Mouse (Mus musculus) urinary bladder, postnatal 25 days (tissue): ENCODE data around the gene Srgap1.

Source experiments
- DNase-seq: peaks from one replicate; pipeline ENCODE4 v3.0.0; 2022; ENCODE audit warnings: low spot score

Srgap1 gene

GRCm38 (mm10) chr10:122017063-122017462 is 30.1 kb downstream of the Srgap1 start:
- no peak for DNase-seq

DNA sequence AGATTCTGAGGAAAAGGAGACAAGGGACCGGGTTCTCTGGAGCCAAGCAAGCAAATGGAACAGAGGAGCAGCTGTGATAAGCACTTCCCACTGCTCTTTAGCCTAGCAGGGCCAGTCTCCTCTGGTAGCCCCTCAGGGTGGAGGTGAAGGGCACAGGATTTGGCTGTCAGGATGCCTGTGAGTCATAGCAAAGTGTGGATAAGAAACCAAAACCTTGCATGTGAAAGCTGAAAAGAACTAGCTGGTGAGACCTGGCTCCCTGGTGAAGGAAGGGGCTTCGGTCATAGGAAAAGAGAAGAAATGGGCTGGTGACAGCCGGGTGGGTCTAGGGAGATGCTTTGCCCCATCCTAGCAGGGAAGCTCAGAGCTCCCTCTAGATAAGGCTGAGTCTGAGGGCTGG is 30.5 kb downstream of the Srgap1 start:
- DNase-seq, result no peak

DNA sequence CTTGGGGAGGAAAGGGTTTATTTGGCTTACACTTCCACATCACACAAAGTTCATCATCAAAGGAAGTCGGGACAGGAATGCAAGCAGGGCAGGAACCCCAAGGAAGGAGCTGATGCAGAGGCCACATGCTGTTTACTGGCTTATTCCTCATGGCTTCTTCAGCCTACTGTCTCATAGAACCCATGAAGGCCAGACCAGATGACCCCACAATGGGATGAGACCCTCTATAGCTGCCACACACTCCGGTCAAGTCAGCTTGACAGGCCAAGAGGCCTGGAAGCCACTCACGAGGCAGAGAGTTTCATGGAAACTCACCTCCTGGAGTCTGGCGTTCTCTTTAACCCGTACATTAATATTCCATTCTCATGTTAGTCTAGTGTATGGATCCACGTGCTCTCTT is 34.8 kb downstream of the Srgap1 start:
- DNase-seq, result no peak

DNA sequence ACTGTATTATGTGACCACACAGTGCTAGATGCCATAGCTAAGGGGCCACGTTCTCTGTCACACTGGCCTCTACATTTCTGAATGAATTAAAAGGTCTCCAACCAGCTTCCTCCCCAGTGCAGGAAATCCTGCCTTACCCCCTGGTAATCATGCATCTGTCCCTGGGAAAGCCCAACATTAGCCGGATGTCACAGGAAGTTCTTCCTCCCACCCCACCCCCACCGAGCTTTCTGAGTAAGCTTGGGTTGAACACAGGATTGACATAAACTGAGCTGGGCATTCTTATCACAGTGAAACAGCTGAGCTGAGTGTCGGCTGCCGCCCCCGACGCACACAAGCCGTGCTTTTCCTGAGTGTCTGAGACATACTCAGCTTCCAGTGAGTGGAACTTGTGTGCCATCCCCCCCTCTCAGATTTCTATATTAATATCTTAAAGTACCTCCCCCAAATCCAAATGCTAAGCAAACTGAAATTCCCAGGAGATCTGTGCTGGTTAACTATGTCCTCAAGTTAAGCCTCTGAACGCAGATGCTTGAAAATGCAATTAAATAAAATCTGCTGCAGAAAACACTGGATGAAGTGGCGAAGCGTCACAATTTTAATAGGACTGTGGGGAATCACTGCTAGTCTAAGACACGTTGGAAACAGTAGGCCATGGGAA is 38.3 kb downstream of the Srgap1 start:
- no peak for DNase-seq

GRCm38 (mm10) chr10:122008370-122008730 is 38.8 kb downstream of the Srgap1 start:
- no peak for DNase-seq

DNA sequence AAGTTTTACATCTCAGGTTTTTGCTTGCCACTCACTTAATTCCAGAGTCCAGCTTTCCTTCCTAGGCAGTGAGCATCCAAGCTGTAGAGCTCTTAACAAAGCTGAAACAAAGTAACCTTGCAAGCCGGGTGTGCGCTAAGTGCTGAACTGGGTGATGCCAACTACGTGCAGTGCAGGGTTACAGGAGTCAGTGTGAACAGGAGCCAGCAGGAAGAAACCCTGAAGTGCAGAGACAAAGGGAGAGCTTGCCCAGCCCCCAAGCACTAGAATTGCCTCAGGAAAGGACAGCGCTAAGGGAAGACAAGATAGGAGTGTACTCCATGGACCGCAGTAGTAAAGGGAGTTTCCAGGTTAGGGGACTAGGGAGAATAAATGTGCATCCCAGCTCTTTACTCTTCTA is 40.5 kb downstream of the Srgap1 start:
- no peak for DNase-seq

DNA sequence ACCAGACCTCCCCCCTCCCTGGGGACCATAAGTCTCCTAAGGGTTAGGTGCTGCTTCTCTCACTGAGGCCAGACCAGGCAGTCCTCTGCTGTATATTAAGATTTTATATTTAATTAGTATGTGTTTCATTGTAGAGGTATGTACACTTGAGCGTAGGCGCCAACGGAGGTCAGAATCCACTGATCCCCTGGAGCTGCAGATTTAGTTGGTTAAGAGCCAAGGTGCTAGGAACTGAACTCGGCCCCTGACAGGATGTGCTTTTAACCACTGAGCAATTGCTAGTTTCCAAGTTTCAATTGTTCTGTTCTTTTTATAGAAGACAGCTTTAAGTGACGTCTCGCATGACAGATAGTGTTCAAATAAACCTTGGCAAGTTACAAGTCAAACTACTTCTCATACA is 41.0 kb downstream of the Srgap1 start:
- DNase-seq, result no peak

DNA sequence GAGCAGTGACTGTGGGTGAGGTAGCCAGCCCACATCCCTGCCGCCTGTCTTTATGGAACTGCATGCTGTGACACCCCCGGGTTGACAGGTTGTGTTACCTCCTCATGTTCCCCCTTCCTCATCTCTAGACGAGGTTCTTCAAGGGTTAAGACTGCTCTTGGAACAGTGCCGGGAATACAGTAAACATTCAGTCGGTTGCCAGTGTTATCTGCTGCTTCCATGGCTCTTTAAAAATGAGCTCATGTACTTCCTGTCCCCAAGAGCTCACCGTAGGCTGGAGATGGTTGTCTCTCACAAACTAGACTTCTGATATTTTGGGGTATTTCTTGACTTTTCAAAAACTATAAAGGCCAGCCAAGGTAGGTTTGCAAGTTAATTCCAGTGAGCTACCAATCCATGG is 41.6 kb downstream of the Srgap1 start:
- no peak for DNase-seq

- DNase-seq, result no peak
Measured at GRCm38 (mm10) chr10:122002930-122003329, 44.2 kb downstream of the Srgap1 start.

DNA sequence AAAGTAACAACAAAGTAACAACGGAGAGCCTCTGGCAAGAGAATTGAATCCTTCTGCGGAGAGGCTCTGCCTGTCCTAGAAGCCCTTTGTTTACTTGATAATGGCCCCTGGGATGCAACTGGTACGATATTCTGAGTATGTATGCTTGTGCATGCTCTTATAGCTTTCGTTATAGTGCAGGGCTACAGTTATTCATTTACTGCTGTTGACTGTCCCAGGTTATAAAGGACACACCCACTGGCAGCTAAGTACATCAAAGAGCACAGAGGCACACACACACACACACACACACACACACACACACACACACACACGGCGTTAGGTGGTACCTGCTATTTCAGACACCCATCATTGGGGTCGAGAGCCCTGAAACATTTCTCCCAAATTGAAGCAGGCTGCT is 48.3 kb downstream of the Srgap1 start:
- no peak for DNase-seq

DNA sequence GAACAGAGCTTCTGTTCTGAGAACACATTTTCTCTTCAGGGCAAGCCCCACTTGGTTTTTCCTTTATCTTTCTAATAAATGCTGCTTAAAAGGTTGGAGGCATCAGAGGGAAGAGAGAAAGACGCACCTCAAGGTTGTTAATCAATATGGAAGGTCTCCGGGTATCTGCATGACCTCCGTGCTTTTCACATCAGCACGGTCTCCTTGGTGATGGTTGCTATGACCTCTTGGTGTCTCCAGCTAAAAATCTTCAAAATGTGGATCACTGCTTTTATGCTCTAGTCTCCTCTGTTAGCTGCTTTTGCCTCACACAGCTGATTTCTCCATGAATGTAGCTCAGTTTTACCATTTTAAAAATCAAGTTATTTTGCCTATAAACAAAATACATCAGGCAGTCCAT is 50.6 kb downstream of the Srgap1 start:
- DNase-seq, result no peak

- no peak for DNase-seq
Measured at GRCm38 (mm10) chr10:121995448-121995847, 51.7 kb downstream of the Srgap1 start.

GRCm38 (mm10) chr10:121994660-121995059 is 52.5 kb downstream of the Srgap1 start:
- no peak for DNase-seq

DNA sequence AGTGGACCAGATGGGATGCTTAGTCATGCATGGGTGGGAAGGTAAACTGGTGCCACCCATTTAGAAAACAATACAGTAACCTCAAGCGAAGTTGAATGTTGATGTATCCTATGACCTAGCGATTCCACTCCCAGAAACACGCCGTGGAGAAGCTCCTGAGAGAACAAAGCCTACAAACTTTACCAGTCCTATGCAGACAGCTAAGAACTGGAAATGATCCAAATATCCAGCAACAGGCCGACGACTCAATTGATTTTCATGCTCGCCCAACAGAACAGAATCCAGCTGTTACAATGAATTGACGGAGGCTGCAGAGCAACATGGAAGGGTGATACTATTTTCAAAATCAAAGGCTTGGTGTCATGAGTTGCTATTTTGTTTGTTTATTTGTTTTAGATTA is 54.5 kb downstream of the Srgap1 start:
- no peak for DNase-seq

DNA sequence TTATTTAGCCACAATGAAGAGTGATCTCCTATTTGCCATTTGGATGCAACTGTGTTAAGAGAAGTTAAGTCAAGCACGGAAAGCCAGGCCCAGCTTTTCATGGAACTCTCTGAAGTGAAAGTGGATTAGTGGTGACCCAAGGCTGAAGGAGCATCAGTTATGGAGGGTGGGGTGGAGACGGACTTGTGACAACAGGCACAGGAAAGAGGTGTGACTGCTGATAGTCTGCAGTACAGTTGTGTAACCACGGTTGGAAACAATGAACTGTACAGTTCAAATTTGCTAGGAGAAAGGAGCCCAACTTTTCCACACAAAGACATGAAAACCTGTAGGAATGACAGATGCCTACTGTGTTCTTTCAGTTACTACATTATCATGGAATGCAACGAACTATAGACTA is 60.1 kb downstream of the Srgap1 start:
- DNase-seq, result no peak

- no peak for DNase-seq
Measured at GRCm38 (mm10) chr10:121984887-121985286, 62.2 kb downstream of the Srgap1 start.

- DNase-seq, result no peak
Measured at GRCm38 (mm10) chr10:121983993-121984610, 63.0 kb downstream of the Srgap1 start.

DNA sequence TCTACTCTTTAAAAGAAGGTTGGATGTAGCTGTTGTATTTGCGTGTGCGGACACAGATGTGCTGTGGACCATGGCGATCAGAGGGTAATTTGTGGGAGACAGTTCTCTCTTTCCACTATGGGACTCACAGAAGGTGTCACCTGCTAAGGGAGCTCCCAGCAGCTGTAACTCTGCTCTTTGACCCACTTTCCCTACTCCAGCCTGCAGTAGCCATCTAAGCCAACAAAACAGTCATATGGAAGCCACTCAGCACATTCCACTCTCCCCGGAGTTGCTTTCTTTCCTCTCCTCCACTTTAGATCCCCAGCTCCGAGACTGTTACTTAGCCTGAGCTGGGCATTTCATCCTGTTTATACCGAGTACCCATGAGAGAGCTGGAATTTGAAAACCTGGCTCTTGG is 71.8 kb downstream of the Srgap1 start:
- no peak for DNase-seq

- no peak for DNase-seq
Measured at GRCm38 (mm10) chr10:121974591-121974990, 72.5 kb downstream of the Srgap1 start.

DNA sequence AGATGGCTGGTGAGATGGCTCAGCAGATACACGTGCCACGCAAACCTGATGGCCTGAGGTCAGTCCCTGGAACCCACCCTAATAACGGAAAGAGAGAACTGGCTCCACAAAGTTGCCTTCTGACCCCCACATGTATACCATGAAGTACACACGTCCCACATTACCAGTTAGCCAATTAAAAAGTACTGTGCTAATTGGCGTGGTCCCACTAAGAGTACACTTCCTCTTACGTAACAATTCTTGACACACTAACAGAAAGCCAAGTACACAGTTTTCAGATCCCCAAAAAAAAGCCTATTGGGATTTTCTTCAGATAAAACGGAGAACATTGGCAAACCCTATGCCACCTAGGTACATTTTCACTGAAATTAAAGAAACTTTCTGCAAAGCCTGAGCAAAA is 73.8 kb downstream of the Srgap1 start:
- no peak for DNase-seq

- DNase-seq, result no peak
Measured at GRCm38 (mm10) chr10:121972249-121972892, 74.7 kb downstream of the Srgap1 start.

DNA sequence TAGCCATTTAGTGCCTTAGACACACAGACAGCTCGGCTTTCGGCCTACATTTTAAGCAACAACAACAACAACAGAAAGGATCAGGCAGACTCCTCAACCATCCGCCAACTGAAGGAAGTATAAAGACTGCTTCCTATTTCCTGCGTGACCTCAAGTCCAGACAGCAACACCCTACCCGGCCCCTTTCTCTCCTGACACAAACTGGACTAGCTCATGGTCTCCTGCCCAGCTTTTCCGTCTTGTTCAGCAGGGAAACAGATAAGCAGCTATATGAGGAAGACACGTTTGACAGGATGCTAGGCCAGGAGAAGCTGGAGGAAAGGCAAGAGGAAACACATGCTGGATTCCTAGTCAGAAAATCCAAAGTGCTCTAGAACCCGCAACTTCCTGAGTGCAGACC is 75.5 kb downstream of the Srgap1 start:
- no peak for DNase-seq

GRCm38 (mm10) chr10:121970912-121971311 is 76.2 kb downstream of the Srgap1 start:
- no peak for DNase-seq

GRCm38 (mm10) chr10:121964114-121964513 is 83.0 kb downstream of the Srgap1 start:
- DNase-seq, result no peak
